Mouse (Mus musculus) midbrain, embryonic 11.5 days (tissue): ENCODE measurements around the gene Scarf1. TPM values are rescaled to one million over a fixed set of nuclear protein-coding genes. Genes with fewer than 3 reads are reported as not detected.

ENCODE experiments used
- ATAC-seq: fragments of 200-750 bp; cut with Nextera tagmentation; 2 replicates; pipeline ENCODE4 v1.8.0; 2017; ENCODE audit warnings: moderate TSS enrichment, moderate library complexity; ENCODE audit not compliant: low FRiP score
- DNase-seq: peaks from one replicate; pipeline ENCODE4 v3.0.0; 2015; ENCODE audit warnings: low spot score; ENCODE audit errors: missing footprints
- H3K27ac ChIP-seq: fragments of 300-500 bp; sonication (generic); 2 replicates; pipeline ENCODE4 v1.5.1; 2014; ENCODE audit warnings: low read depth, low read length
- H3K27me3 ChIP-seq: fragments of 300-500 bp; sonication (generic); 2 replicates; pipeline ENCODE4 v1.6.1; 2014; ENCODE audit warnings: mild to moderate bottlenecking, low read length, moderate library complexity, mixed read lengths; ENCODE audit not compliant: control insufficient read depth, insufficient read depth
- H3K36me3 ChIP-seq: fragments of 300-500 bp; sonication (generic); 2 replicates; pipeline ENCODE4 v1.6.1; 2014; ENCODE audit warnings: mild to moderate bottlenecking, low read length, moderate library complexity, mixed read lengths; ENCODE audit not compliant: control insufficient read depth, insufficient read depth
- H3K4me1 ChIP-seq: fragments of 300-500 bp; sonication (generic); 2 replicates; pipeline ENCODE4 v1.6.1; 2014; ENCODE audit warnings: low read length; ENCODE audit not compliant: control insufficient read depth, insufficient read depth
- H3K4me2 ChIP-seq: fragments of 300-500 bp; sonication (generic); 2 replicates; pipeline ENCODE4 v1.6.1; 2014; ENCODE audit warnings: mild to moderate bottlenecking, moderate library complexity
- H3K4me3 ChIP-seq: fragments of 300-500 bp; sonication (generic); 2 replicates; pipeline ENCODE4 v1.5.1; 2014; ENCODE audit warnings: low read depth, low read length
- H3K9ac ChIP-seq: fragments of 300-500 bp; sonication (generic); 2 replicates; pipeline ENCODE4 v1.6.1; 2014; ENCODE audit warnings: low read length
- H3K9me3 ChIP-seq: fragments of 300-500 bp; sonication (generic); 2 replicates; pipeline ENCODE4 v1.6.1; 2016; ENCODE audit warnings: low read length; ENCODE audit not compliant: control insufficient read depth
- WGBS: fragments of 180-500 bp; shearing (Covaris S2); extraction: QIAGEN DNeasy Blood & Tissue Kit; methylation state at CpG from one replicate; pipeline ENCODE4 v1.1.7; 2014; 5-methylcytosine and 5-hydroxymethylcytosine counted together
- polyA plus RNA-seq: library from polyadenylated mRNA; unstranded; fragments of >200 nt; fragmentation: Nextera tagmentation; extraction: Ambion mirVana; gene quantifications from 2 replicates; pipeline ENCODE4 v1.2.1, GENCODE M21; 2014

The Scarf1 gene
- polyA plus RNA-seq, 1 experiment from 2014 or later, result 2.9 TPM

GRCm38 (mm10) chr11:75566276-75567196, 53.2 kb downstream of the Scarf1 start:
- Histone ChIP-seq H3K36me3 (no peaks in the 10 kb centered on the region), H3K4me2 (no peak overlapping the region), H3K4me1 (no peaks in the 10 kb centered on the region), H3K9ac (no peak overlapping the region), H3K4me3 (no peak overlapping the region), H3K27me3 (no peaks in the 10 kb centered on the region), H3K9me3 (no peaks in the 10 kb centered on the region), H3K27ac (no peak overlapping the region)
- ATAC-seq (no peak), DNase-seq (no peak)
- WGBS, result 81% methylated on average over 13 of the region's 13 CpGs

GRCm38 (mm10) chr11:75567346-75568114, 54.2 kb downstream of the Scarf1 start:
- peaks cover 5% of the 10 kb centered on the region for H3K4me1 ChIP-seq
- no peaks in the 10 kb centered on the region for H3K27me3 ChIP-seq
- ATAC-seq (no peak), DNase-seq (no peak)
- H3K27ac ChIP-seq, result no peak overlapping the region
- H3K9me3 ChIP-seq, result no peaks in the 10 kb centered on the region
- H3K9ac ChIP-seq, result no peak overlapping the region
- H3K4me3 ChIP-seq, result no peak overlapping the region
- H3K36me3 ChIP-seq, result no peaks in the 10 kb centered on the region
- WGBS, result 70% methylated on average over 9 of the region's 9 CpGs
- no peak overlapping the region for H3K4me2 ChIP-seq

GRCm38 (mm10) chr11:75568115-75568511, 54.8 kb downstream of the Scarf1 start:
- Histone ChIP-seq H3K27me3 (no peaks in the 10 kb centered on the region), H3K36me3 (no peaks in the 10 kb centered on the region)

DNA sequence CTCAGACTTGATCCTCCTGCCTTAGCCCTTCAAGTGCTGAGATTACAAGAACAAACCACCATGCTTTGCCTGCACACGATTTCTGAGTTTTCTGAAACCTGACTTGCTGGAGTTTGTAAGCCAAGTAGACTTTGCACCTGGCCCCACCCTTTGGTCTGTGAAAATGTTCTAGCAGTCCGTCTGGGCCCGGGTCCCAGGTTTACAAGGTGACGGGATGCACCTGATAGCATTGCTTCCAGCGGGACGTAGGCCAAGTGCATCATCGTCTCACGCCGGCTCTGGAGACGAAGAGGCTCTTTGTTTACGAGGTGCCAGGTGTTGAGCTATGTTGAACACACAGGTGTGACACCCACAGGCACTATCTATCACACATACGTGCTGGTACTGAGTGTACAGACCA, 55.6 kb downstream of the Scarf1 start:
- Histone ChIP-seq H3K4me1 (peaks cover 12% of the 10 kb centered on the region), H3K9ac (no peak overlapping the region), H3K4me2 (no peak overlapping the region), H3K27me3 (no peaks in the 10 kb centered on the region), H3K27ac (no peak overlapping the region), H3K36me3 (no peaks in the 10 kb centered on the region), H3K4me3 (no peak overlapping the region), H3K9me3 (no peaks in the 10 kb centered on the region)
- no peak for DNase-seq
- ATAC-seq, result no peak
- WGBS, result 94% methylated on average over 12 of the region's 12 CpGs

More at GRCm38 (mm10) chr11:75568115-75568511, 54.8 kb downstream of the Scarf1 start:
- no peak overlapping the region for H3K27ac ChIP-seq
- ATAC-seq (no peak), DNase-seq (no peak)
- H3K9ac ChIP-seq, result no peak overlapping the region
- H3K9me3 ChIP-seq, result no peaks in the 10 kb centered on the region
- no peak overlapping the region for H3K4me3 ChIP-seq
- no peak overlapping the region for H3K4me2 ChIP-seq
- WGBS, result 77% methylated on average over 6 of the region's 6 CpGs
- H3K4me1 ChIP-seq, result peaks cover 11% of the 10 kb centered on the region

DNA sequence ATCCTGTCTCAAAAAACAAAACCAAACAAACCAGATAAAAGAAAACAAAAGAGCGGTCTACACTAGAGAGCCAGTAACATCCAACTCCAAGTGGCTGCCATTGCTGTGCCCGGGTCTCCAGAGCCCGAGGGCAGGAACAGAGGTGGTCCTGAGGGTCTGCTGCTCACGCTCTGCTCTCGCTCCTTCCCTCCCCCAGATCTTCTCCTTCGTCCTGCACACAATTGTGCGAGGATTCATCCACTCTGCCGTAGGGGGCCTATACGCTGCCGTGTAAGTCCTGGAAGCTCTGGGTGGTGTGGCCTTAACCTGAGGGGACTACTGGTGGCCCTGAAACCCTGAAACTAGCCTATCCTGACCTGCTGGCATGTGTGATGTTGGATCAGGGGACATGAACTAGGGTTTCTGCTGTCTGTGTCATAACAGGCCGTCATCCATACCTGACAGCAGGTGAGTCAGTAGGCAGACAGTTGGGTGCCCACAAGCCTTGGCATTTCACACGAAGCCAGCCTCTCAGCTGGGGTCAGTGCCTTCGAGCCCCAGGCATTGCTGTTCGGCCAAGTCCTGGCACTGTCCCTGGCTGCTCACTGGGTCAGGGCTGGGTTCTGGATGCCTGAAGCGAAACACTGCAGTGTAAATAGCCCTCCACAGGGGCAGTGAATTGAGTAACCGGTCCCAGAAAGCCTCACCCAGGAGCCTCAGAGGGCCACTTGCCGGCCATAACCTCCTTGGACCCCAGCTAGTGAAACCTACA, 57.2 kb downstream of the Scarf1 start:
- H3K27me3 ChIP-seq, result no peaks in the 10 kb centered on the region
- no peak overlapping the region for H3K4me3 ChIP-seq
- peaks cover 12% of the 10 kb centered on the region for H3K4me1 ChIP-seq
- H3K9ac ChIP-seq, result no peak overlapping the region
- H3K9me3 ChIP-seq, result no peaks in the 10 kb centered on the region
- ATAC-seq (no peak), DNase-seq (no peak)
- no peaks in the 10 kb centered on the region for H3K36me3 ChIP-seq
- no peak overlapping the region for H3K27ac ChIP-seq
- 89% methylated on average over 17 of the region's 17 CpGs for WGBS
- no peak overlapping the region for H3K4me2 ChIP-seq

GRCm38 (mm10) chr11:75571126-75571990, 58.0 kb downstream of the Scarf1 start:
- no peak for DNase-seq
- Histone ChIP-seq H3K4me2 (no peak overlapping the region), H3K9me3 (no peaks in the 10 kb centered on the region), H3K27me3 (no peaks in the 10 kb centered on the region), H3K9ac (no peak overlapping the region), H3K4me3 (no peak overlapping the region), H3K36me3 (no peaks in the 10 kb centered on the region), H3K27ac (no peak overlapping the region), H3K4me1 (peaks cover 12% of the 10 kb centered on the region)
- no peak for ATAC-seq
- whole genome bisulfite sequencing, result 78% methylated on average over 12 of the region's 14 CpGs

- Histone ChIP-seq H3K4me3 (no peak overlapping the region), H3K36me3 (no peaks in the 10 kb centered on the region), H3K9ac (peak overlapping the region; percentile 48), H3K27ac (peak overlapping the region; percentile 46), H3K9me3 (no peaks in the 10 kb centered on the region), H3K27me3 (no peaks in the 10 kb centered on the region), H3K4me1 (peaks cover 12% of the 10 kb centered on the region), H3K4me2 (no peak overlapping the region)
- WGBS, result 14% methylated on average over 10 of the region's 10 CpGs
- DNase-seq (peak; percentile 88), ATAC-seq (no peak)
Measured at GRCm38 (mm10) chr11:75572301-75572791, 59.0 kb downstream of the Scarf1 start.
